Mouse (Mus musculus): Measurements from ENCODE around the gene Agpat2. TPM values are rescaled to one million over a fixed set of nuclear protein-coding genes. Genes with fewer than 3 reads are reported as not detected.

Agpat2 gene
- polyA plus RNA-seq, 1 experiment from 2014 or later, result 3.7 TPM

DNA sequence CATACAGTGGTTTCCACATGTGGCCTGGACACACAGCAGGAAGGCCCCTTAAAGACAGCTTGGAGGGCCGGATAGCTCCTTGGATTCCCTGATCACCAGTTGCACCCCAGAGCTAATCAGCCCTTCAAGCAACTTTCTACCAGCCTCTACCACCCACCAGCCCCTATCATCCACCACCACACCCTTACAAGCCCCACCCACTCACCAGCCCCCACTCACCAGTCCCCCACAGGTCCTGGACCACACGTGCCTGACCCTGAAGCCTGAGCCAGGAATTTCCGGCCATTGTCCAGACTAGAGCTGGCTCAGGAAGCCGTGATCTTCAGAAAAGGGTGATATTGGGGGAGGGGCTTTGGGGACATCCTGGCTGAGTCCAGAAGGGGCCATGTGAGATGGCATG is 28.4 kb downstream of the Agpat2 start:
- Histone ChIP-seq H3K4me2 (ENCODE audit: low read length) (no peak overlapping the region), H3K27ac (ENCODE audit: low read length) (no peak overlapping the region), H3K9ac (replicated peaks; ENCODE audit: low read depth, low read length) (no peak overlapping the region), H3K4me1 (replicated peaks; ENCODE audit: control insufficient read depth, insufficient read depth, low read length) (peaks cover 10% of the 10 kb centered on the region), H3K36me3 (ENCODE audit: control insufficient read depth, insufficient read depth) (no peaks in the 10 kb centered on the region), H3K4me3 (replicated peaks; ENCODE audit: low read length) (no peak overlapping the region), H3K9me3 (ENCODE audit: control insufficient read depth, low read length) (no peaks in the 10 kb centered on the region), H3K27me3 (replicated peaks; ENCODE audit: control insufficient read depth, insufficient read depth, low read length) (no peaks in the 10 kb centered on the region)
- no peak for ATAC-seq
- 54% methylated on average over 4 of the region's 4 CpGs for WGBS

DNA sequence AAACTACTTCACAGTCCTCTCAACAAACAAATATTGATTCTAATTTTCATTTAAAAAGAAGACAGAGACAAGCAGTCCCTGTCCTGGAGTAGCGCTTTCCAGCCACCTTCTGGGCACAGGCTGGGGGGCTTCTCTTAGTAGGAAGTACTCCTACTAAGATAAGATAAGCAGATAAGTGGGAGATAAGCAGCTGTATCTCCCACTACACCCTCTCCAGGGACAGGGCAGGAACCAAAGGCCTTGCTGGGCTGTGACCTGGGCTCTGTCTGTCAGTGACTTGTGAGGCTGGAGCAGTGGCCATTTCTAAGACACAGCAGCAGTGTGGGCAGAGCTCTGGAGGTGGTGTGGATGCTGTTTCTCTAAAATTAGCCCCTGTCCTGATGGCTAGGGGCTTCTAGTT is 28.8 kb downstream of the Agpat2 start:
- Histone ChIP-seq H3K27ac (ENCODE audit: low read length) (no peak overlapping the region), H3K4me2 (ENCODE audit: low read length) (no peak overlapping the region), H3K4me3 (replicated peaks; ENCODE audit: low read length) (no peak overlapping the region), H3K9ac (replicated peaks; ENCODE audit: low read depth, low read length) (no peak overlapping the region), H3K9me3 (ENCODE audit: control insufficient read depth, low read length) (no peaks in the 10 kb centered on the region), H3K27me3 (replicated peaks; ENCODE audit: control insufficient read depth, insufficient read depth, low read length) (no peaks in the 10 kb centered on the region), H3K36me3 (ENCODE audit: control insufficient read depth, insufficient read depth) (no peaks in the 10 kb centered on the region), H3K4me1 (replicated peaks; ENCODE audit: control insufficient read depth, insufficient read depth, low read length) (peaks cover 10% of the 10 kb centered on the region)
- no peak for ATAC-seq
- WGBS, result 95% methylated on average over 1 of the region's 1 CpGs

DNA sequence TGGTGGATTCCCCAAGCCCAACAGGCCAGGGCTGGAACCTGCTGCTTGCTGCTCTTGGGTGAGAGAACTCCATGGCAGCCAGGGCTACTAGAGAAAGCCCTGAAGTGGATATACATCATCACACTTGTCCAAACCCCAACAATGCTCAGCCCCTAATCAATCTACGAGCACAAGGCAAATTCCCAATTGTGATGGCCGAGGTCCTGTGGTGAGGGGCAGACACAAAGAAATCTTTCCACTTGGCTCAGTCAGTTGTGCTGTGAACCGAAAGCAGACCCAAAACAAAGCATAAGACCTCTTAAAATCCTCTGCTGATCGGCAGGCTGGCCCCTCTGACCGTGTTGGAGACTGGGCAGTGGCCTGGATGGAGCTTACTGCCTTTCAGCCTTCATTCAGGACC is 29.4 kb downstream of the Agpat2 start:
- 14% methylated on average over 5 of the region's 5 CpGs for WGBS
- no peak for ATAC-seq
- no peaks in the 10 kb centered on the region for H3K9me3 ChIP-seq (ENCODE audit: control insufficient read depth, low read length)
- no peak overlapping the region for H3K27ac ChIP-seq (ENCODE audit: low read length)
- no peaks in the 10 kb centered on the region for H3K27me3 ChIP-seq (replicated peaks; ENCODE audit: control insufficient read depth, insufficient read depth, low read length)
- no peak overlapping the region for H3K4me2 ChIP-seq (ENCODE audit: low read length)
- peaks cover 10% of the 10 kb centered on the region for H3K4me1 ChIP-seq (replicated peaks; ENCODE audit: control insufficient read depth, insufficient read depth, low read length)
- H3K9ac ChIP-seq (replicated peaks; ENCODE audit: low read depth, low read length), result no peak overlapping the region
- no peaks in the 10 kb centered on the region for H3K36me3 ChIP-seq (ENCODE audit: control insufficient read depth, insufficient read depth)
- H3K4me3 ChIP-seq (replicated peaks; ENCODE audit: low read length), result no peak overlapping the region

DNA sequence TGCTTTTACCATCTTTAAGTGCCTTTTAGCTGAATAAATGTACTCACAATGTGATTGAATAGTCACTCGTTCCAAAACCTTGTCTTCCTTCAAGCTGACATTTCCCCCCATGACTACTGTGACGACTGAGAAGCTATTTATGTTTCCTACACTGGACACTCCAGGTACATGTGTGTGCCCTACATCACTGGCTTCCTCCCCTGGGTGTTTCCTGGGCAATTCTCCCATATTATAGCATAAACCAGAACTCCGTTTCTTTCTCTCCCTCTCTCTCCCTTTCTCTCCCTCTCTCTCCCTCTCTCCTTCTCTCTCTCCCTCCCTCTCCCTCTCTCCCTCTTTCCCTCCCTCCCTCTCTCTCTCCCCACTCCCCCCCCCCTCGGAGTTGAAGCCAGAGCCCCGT is 30.4 kb downstream of the Agpat2 start:
- no peak overlapping the region for H3K4me2 ChIP-seq (ENCODE audit: low read length)
- H3K4me1 ChIP-seq (replicated peaks; ENCODE audit: control insufficient read depth, insufficient read depth, low read length), result peaks cover 10% of the 10 kb centered on the region
- no peak overlapping the region for H3K9ac ChIP-seq (replicated peaks; ENCODE audit: low read depth, low read length)
- H3K9me3 ChIP-seq (ENCODE audit: control insufficient read depth, low read length), result no peaks in the 10 kb centered on the region
- no peaks in the 10 kb centered on the region for H3K36me3 ChIP-seq (ENCODE audit: control insufficient read depth, insufficient read depth)
- no peak for ATAC-seq
- WGBS, result 19% methylated on average over 5 of the region's 5 CpGs
- no peak overlapping the region for H3K4me3 ChIP-seq (replicated peaks; ENCODE audit: low read length)
- peak overlapping the region; percentile 2; the same call in 1 of the 2 replicates for H3K27ac ChIP-seq (ENCODE audit: low read length)
- H3K27me3 ChIP-seq (replicated peaks; ENCODE audit: control insufficient read depth, insufficient read depth, low read length), result no peaks in the 10 kb centered on the region

DNA sequence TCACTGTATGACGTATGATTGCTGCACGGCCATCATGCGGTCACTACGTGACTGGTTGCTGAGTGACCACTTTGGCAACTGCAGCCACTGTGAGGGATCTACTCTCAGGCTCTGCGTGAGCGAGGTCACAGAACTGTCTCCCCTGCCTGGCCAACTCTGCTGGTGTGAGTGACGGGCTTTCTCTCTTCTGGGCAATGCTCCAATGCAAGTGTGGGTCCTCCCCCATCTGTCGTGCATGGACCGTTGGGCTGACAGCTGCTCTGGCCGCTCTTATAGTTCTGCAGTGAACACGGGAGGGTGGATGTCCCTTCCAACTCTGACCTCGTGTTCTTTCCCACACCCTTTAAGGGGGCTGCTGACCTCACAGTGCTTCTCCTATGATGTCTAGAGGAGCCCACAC is 30.8 kb downstream of the Agpat2 start:
- Histone ChIP-seq H3K4me2 (ENCODE audit: low read length) (no peak overlapping the region), H3K27ac (ENCODE audit: low read length) (peak overlapping the region; percentile 2; the same call in 1 of the 2 replicates)
- WGBS, result 48% methylated on average over 12 of the region's 12 CpGs

DNA sequence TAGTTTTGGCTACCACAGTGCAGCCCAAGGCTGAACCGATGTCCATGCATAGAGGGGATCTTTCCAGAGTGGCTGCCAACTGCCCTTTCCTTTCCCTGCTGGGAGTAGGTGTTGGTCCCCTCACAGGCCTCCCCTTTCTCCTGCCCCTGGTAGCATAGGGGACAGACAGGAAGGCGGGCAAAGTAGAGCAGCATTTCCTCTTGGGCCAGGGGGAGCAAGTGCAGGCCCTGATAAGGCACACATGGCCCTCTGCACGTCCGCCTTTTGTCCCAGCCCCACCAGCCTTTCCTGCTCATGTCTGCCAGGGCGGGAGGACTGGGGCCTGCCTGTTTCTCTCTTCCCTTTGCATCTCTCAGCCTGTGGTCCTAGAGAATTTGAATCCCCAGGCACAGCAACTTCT is 32.4 kb downstream of the Agpat2 start:
- Histone ChIP-seq H3K27me3 (replicated peaks; ENCODE audit: control insufficient read depth, insufficient read depth, low read length) (no peaks in the 10 kb centered on the region), H3K4me3 (replicated peaks; ENCODE audit: low read length) (no peak overlapping the region), H3K36me3 (ENCODE audit: control insufficient read depth, insufficient read depth) (no peaks in the 10 kb centered on the region), H3K4me1 (replicated peaks; ENCODE audit: control insufficient read depth, insufficient read depth, low read length) (peaks cover 10% of the 10 kb centered on the region), H3K9ac (replicated peaks; ENCODE audit: low read depth, low read length) (no peak overlapping the region), H3K9me3 (ENCODE audit: control insufficient read depth, low read length) (no peaks in the 10 kb centered on the region), H3K4me2 (ENCODE audit: low read length) (no peak overlapping the region), H3K27ac (ENCODE audit: low read length) (no peak overlapping the region)
- whole genome bisulfite sequencing, result 76% methylated on average over 5 of the region's 5 CpGs
- ATAC-seq, result no peak

More for the DNA sequence above, 30.8 kb downstream of the Agpat2 start:
- Histone ChIP-seq H3K36me3 (ENCODE audit: control insufficient read depth, insufficient read depth) (no peaks in the 10 kb centered on the region), H3K4me1 (replicated peaks; ENCODE audit: control insufficient read depth, insufficient read depth, low read length) (peaks cover 10% of the 10 kb centered on the region), H3K9me3 (ENCODE audit: control insufficient read depth, low read length) (no peaks in the 10 kb centered on the region), H3K9ac (replicated peaks; ENCODE audit: low read depth, low read length) (no peak overlapping the region), H3K4me3 (replicated peaks; ENCODE audit: low read length) (no peak overlapping the region), H3K27me3 (replicated peaks; ENCODE audit: control insufficient read depth, insufficient read depth, low read length) (no peaks in the 10 kb centered on the region)
- ATAC-seq, result peak; percentile 79

DNA sequence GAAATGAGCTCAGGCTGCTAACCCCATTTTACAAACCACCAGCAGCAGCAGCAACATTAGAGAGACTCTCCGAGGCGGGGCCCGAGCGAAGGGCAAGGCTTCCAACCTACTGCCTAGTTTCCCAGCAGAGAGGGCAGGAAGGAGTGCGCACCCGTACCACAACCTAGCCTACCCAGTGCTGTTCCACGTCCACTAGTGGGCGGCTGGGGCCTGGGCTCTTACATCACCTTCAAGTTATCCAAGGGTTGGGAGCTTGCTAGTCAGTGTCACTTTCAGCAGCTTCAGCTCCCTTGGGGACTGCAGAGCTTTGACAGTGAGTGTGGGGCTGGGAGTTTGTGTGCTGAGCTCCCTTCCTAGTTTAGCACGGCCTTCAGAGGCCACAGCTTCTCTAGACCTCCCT is 32.8 kb downstream of the Agpat2 start:
- H3K9ac ChIP-seq (replicated peaks; ENCODE audit: low read depth, low read length), result no peak overlapping the region
- whole genome bisulfite sequencing, result 72% methylated on average over 9 of the region's 9 CpGs
- ATAC-seq, result no peak
- no peaks in the 10 kb centered on the region for H3K9me3 ChIP-seq (ENCODE audit: control insufficient read depth, low read length)
- no peaks in the 10 kb centered on the region for H3K36me3 ChIP-seq (ENCODE audit: control insufficient read depth, insufficient read depth)
- H3K4me2 ChIP-seq (ENCODE audit: low read length), result no peak overlapping the region
- H3K4me3 ChIP-seq (replicated peaks; ENCODE audit: low read length), result no peak overlapping the region
- no peaks in the 10 kb centered on the region for H3K27me3 ChIP-seq (replicated peaks; ENCODE audit: control insufficient read depth, insufficient read depth, low read length)
- no peak overlapping the region for H3K27ac ChIP-seq (ENCODE audit: low read length)
- peaks cover 10% of the 10 kb centered on the region for H3K4me1 ChIP-seq (replicated peaks; ENCODE audit: control insufficient read depth, insufficient read depth, low read length)

DNA sequence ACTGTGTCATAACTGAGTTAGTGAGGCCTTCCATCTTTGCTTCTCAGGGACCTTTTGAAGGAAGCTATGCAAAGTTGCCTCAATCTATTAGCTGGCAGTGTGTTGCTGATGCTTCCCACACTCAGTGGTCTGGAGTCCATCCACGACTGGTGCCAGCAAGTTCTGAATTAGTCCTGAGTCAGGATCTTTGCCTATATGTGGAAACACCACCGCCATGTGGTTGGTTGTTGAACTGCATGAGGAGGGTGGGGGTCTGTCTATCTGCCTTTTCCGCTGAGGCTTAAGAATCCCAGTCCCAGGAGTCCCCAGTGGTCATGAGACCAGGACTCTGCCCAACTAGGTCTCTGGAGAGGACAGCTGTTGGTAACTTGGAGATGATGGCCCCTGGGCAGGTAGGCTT is 34.2 kb downstream of the Agpat2 start:
- Histone ChIP-seq H3K4me2 (ENCODE audit: low read length) (no peak overlapping the region), H3K27me3 (replicated peaks; ENCODE audit: control insufficient read depth, insufficient read depth, low read length) (no peaks in the 10 kb centered on the region), H3K9ac (replicated peaks; ENCODE audit: low read depth, low read length) (no peak overlapping the region), H3K4me1 (replicated peaks; ENCODE audit: control insufficient read depth, insufficient read depth, low read length) (peaks cover 10% of the 10 kb centered on the region), H3K4me3 (replicated peaks; ENCODE audit: low read length) (no peak overlapping the region), H3K27ac (ENCODE audit: low read length) (no peak overlapping the region), H3K36me3 (ENCODE audit: control insufficient read depth, insufficient read depth) (no peaks in the 10 kb centered on the region), H3K9me3 (ENCODE audit: control insufficient read depth, low read length) (no peaks in the 10 kb centered on the region)
- WGBS, result 3% methylated on average over 3 of the region's 3 CpGs
- no peak for ATAC-seq

DNA sequence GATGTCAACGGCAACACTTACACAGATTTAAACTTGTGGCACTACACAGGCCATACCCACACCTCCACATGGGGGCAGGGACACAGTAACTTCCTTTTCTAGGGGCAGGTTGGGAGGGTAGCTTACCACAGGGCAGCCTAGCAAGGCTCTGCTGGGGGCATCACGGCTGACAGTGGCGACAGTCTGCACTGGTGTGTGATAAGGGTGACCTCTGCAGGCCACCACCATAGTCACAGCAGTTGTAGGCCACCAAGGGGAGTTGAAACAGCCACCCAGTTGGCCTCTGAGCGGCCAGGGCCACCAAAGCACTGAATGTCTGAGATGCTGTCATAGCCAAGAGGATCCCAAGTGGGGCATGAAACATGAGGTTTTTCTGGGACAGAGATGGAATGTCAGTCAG is 38.0 kb downstream of the Agpat2 start:
- WGBS, result 17% methylated on average over 4 of the region's 4 CpGs
- H3K9ac ChIP-seq (replicated peaks; ENCODE audit: low read depth, low read length), result no peak overlapping the region
- no peaks in the 10 kb centered on the region for H3K9me3 ChIP-seq (ENCODE audit: control insufficient read depth, low read length)
- no peak overlapping the region for H3K4me2 ChIP-seq (ENCODE audit: low read length)
- no peak overlapping the region for H3K4me3 ChIP-seq (replicated peaks; ENCODE audit: low read length)
- H3K27ac ChIP-seq (ENCODE audit: low read length), result no peak overlapping the region
- H3K36me3 ChIP-seq (ENCODE audit: control insufficient read depth, insufficient read depth), result no peaks in the 10 kb centered on the region
- no peak; the same call in 1 of the 2 replicates for ATAC-seq
- no peaks in the 10 kb centered on the region for H3K27me3 ChIP-seq (replicated peaks; ENCODE audit: control insufficient read depth, insufficient read depth, low read length)
- H3K4me1 ChIP-seq (replicated peaks; ENCODE audit: control insufficient read depth, insufficient read depth, low read length), result 0 out of 2 replicates have a peak, but pooled peaks cover 3% of the 10 kb centered on the region

DNA sequence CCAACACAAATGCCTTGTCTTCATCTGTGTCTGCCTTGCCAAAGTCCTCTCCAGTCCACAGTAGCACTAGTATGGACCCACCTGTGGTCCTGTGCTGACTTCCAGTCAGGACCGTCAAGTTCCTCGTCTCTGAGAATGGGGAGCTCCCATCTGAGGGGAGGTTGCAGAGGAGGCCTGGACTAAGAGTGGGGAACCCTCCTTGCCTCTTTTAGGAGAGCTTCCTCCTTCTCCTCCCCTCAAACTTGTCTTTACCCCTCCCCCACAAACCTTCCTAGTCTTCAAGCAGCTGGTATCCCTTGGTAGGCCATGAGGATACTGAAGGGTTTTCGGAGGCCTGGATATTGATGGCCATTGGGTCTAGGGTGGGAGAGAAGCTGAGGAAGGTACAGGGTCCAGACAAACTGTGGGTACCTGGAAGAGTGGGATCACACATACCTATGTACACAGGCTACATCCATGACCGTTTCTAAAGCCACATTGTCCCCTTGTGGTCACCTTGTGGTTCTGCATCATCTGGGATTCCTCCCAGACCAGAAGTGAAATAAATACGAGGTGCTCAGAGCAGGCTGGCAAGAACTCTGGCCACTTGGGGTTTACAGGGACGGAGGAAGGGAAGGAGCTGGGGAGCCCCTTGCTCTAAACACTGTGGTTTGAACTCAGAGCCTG is 42.7 kb downstream of the Agpat2 start:
- WGBS, result 38% methylated on average over 6 of the region's 6 CpGs
- peak; percentile 75; the same call in 1 of the 2 replicates for ATAC-seq
- H3K36me3 ChIP-seq (ENCODE audit: control insufficient read depth, insufficient read depth), result no peaks in the 10 kb centered on the region
- H3K27me3 ChIP-seq (replicated peaks; ENCODE audit: control insufficient read depth, insufficient read depth, low read length), result no peaks in the 10 kb centered on the region
- no peak overlapping the region for H3K4me2 ChIP-seq (ENCODE audit: low read length)
- 0 out of 2 replicates have a peak, but pooled peaks cover 6% of the 10 kb centered on the region for H3K4me1 ChIP-seq (replicated peaks; ENCODE audit: control insufficient read depth, insufficient read depth, low read length)
- H3K4me3 ChIP-seq (replicated peaks; ENCODE audit: low read length), result no peak overlapping the region
- no peaks in the 10 kb centered on the region for H3K9me3 ChIP-seq (ENCODE audit: control insufficient read depth, low read length)
- H3K9ac ChIP-seq (replicated peaks; ENCODE audit: low read depth, low read length), result no peak overlapping the region
- H3K27ac ChIP-seq (ENCODE audit: low read length), result no peak overlapping the region

Data from forebrain, embryonic 16.5 days (tissue).